Mouse (Mus musculus) limb, embryonic 14.5 days (tissue): Measurements from ENCODE around the gene Set. TPM values are rescaled to one million over a fixed set of nuclear protein-coding genes. Genes with fewer than 3 reads are reported as not detected.

Experiments
- ATAC-seq: fragments of 200-750 bp; cut with Nextera tagmentation; 2 replicates; pipeline ENCODE4 v1.8.0; 2017; ENCODE audit warnings: low read depth, moderate number of reproducible peaks, moderate TSS enrichment; ENCODE audit not compliant: low FRiP score
- DNase-seq: peaks from one replicate; pipeline ENCODE4 v3.0.0-alpha.2; 2015; ENCODE audit warnings: low spot score
- H3K27ac ChIP-seq: fragments of 300-500 bp; sonication (generic); replicated peaks from 2 replicates; pipeline ENCODE4 v1.5.1; 2014; ENCODE audit warnings: low read depth, mild to moderate bottlenecking, low read length, moderate library complexity, mixed read lengths
- H3K27me3 ChIP-seq: fragments of 300-500 bp; sonication (generic); 2 replicates; pipeline ENCODE4 v1.6.1; 2014; ENCODE audit warnings: low read length, mixed read lengths; ENCODE audit not compliant: control insufficient read depth, insufficient read depth
- H3K36me3 ChIP-seq: fragments of 300-500 bp; sonication (generic); 2 replicates; pipeline ENCODE4 v1.6.1; 2014; ENCODE audit warnings: mild to moderate bottlenecking, low read length, moderate library complexity, mixed read lengths; ENCODE audit not compliant: control insufficient read depth, insufficient read depth
- H3K4me1 ChIP-seq: fragments of 300-500 bp; sonication (generic); 2 replicates; pipeline ENCODE4 v1.6.1; 2014; ENCODE audit warnings: antibody characterized with exemption, low read length, mixed read lengths; ENCODE audit not compliant: control insufficient read depth, insufficient read depth
- H3K4me2 ChIP-seq: fragments of 300-500 bp; sonication (generic); replicated peaks from 2 replicates; pipeline ENCODE4 v1.6.1; 2014; ENCODE audit warnings: low read depth, mild to moderate bottlenecking, low read length, moderate library complexity; ENCODE audit not compliant: severe bottlenecking
- H3K4me3 ChIP-seq: fragments of 300-500 bp; sonication (generic); replicated peaks from 2 replicates; pipeline ENCODE4 v1.5.1; 2014; ENCODE audit warnings: low read length
- H3K9ac ChIP-seq: fragments of 300-500 bp; sonication (generic); 2 replicates; pipeline ENCODE4 v1.6.1; 2014; ENCODE audit warnings: mild to moderate bottlenecking, low read depth, low read length, moderate library complexity; ENCODE audit not compliant: severe bottlenecking
- H3K9me3 ChIP-seq: fragments of 300-500 bp; sonication (generic); 2 replicates; pipeline ENCODE4 v1.6.1; 2016; ENCODE audit warnings: low read length; ENCODE audit not compliant: control insufficient read depth
- POLR2A ChIP-seq: fragments of 200-500 bp; IDR thresholded peaks from 2 replicates; pipeline ENCODE4 v1.8.0; 2012; ENCODE audit warnings: inconsistent platforms, mild to moderate bottlenecking, moderate library complexity, borderline replicate concordance; ENCODE audit not compliant: insufficient read depth, insufficient read length; ENCODE audit errors: extremely low read depth
- WGBS: fragments of 180-500 bp; shearing (Covaris S2); extraction: QIAGEN DNeasy Blood & Tissue Kit; methylation state at CpG from one replicate; pipeline ENCODE4 v1.1.7; 2014; 5-methylcytosine and 5-hydroxymethylcytosine counted together
- polyA plus RNA-seq, 2 experiments: library from polyadenylated mRNA; depleted of rRNA in 1 of 2; stranded (reverse) in 1 of 2; unstranded in 1 of 2; fragments of >200 nt; fragmentation: Nextera tagmentation in 1 of 2; extraction: Ambion mirVana in 1 of 2; gene quantifications; 2 replicates each; pipeline versions ENCODE4 v1.2.1 to v1.2.3; 2012 to 2014

Gene Set
- polyA plus RNA-seq, 2 experiments, result 295 to 426 TPM

- H3K4me2 ChIP-seq, result no peak overlapping the region
- WGBS, result 91% methylated on average over 8 of the region's 9 CpGs
- H3K36me3 ChIP-seq, result peaks cover 23% of the 10 kb centered on the region
- H3K27ac ChIP-seq, result no peak overlapping the region
- no peak overlapping the region for H3K9ac ChIP-seq
- DNase-seq, result no peak
- no peaks in the 10 kb centered on the region for H3K9me3 ChIP-seq
- no peaks in the 10 kb centered on the region for H3K27me3 ChIP-seq
- peaks cover 9% of the 10 kb centered on the region; the same call in 1 of the 2 replicates for H3K4me1 ChIP-seq
- no peak overlapping the region for H3K4me3 ChIP-seq
- TF ChIP-seq POLR2A, result no peak
- ATAC-seq, result no peak
Measured at GRCm38 (mm10) chr2:30076439-30076838, 19.3 kb downstream of the Set start.

GRCm38 (mm10) chr2:30076959-30077358 lies 19.8 kb downstream of the Set start:
- peak overlapping the region; percentile 97 for H3K4me2 ChIP-seq
- no peaks in the 10 kb centered on the region for H3K27me3 ChIP-seq
- no peaks in the 10 kb centered on the region for H3K9me3 ChIP-seq
- peak overlapping the region; percentile 59 for H3K4me3 ChIP-seq
- no peak for TF ChIP-seq POLR2A
- DNase-seq, result no peak
- ATAC-seq, result peak; percentile 2; the same call in 1 of the 2 replicates
- peaks cover 9% of the 10 kb centered on the region; the same call in 1 of the 2 replicates for H3K4me1 ChIP-seq
- H3K9ac ChIP-seq, result 0 out of 2 replicates have a peak overlapping the region, but pooled peaks have one; percentile 56
- H3K27ac ChIP-seq, result peak overlapping the region; percentile 35
- H3K36me3 ChIP-seq, result peaks cover 21% of the 10 kb centered on the region
- 60% methylated on average over 6 of the region's 6 CpGs for WGBS

DNA sequence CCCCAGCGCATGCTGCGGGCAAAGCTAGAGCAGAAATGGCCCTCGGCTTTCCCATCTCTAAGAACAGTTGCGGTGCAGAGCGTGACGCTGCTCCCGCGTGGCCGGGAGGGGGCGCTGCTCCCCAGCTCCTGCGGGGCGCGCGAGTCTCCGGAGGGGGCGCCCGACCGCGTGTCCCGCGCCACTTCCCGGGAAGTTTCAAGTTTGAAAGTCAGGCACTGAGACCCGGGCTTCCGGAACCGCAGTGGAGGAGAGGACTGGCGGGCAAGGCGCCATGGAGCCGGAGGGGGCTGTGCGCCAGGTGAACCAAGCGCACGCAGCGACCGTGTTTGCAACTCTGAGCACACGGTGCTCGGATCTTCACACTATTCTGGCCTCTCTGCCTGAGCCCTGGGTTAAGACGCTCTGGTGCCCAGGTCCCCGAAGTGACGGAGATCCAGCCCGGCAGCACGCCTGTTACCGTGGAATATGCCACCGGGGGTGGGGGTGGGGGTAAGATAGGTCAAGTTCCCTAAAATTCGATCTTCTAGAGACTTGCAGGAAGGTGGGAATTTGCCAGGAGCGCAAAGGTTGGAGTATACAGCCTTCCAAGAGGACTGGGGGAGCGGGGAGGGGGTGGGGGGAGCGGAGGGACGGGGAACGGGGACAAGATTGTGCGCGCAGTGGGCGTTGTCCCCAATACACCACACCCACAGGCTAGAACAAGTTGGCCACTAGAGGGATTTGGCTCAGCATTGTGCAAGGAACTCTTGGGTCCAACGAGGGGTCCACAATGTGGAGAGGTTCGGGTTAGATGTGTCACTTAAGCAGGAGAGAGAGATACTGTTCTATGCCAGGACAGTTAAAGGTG lies 20.5 kb downstream of the Set start, which contains the start of gene Pkn3:
Gene Pkn3, plus strand, starts transcription at position 183 of the 847 bp plus-strand sequence.
- TF ChIP-seq POLR2A, result 0 out of 2 replicates have a peak, but pooled peaks have one; percentile 54
- Histone ChIP-seq H3K4me1 (peaks cover 9% of the 10 kb centered on the region; the same call in 1 of the 2 replicates), H3K9ac (peak within 1 kb of the TSS; percentile 56), H3K36me3 (peaks cover 16% of the 10 kb centered on the region), H3K27me3 (no peaks in the 10 kb centered on the region), H3K4me3 (peak within 1 kb of the TSS; percentile 59), H3K27ac (peak within 1 kb of the TSS; percentile 79), H3K9me3 (no peaks in the 10 kb centered on the region), H3K4me2 (peak within 1 kb of the TSS; percentile 97)
- under 1% methylated on average over 53 of the region's 53 CpGs for WGBS
- ATAC-seq, result peak; percentile 76
- peak; percentile 90 for DNase-seq

- H3K4me3 ChIP-seq, result peak overlapping the region; percentile 59
- peak overlapping the region; percentile 97 for H3K4me2 ChIP-seq
- peak overlapping the region; percentile 79 for H3K27ac ChIP-seq
- no peaks in the 10 kb centered on the region for H3K27me3 ChIP-seq
- DNase-seq (peak; percentile 27), ATAC-seq (no peak)
- 0 out of 2 replicates have a peak, but pooled peaks cover 10% of the 10 kb centered on the region for H3K36me3 ChIP-seq
- TF ChIP-seq POLR2A, result no peak
- no peaks in the 10 kb centered on the region for H3K9me3 ChIP-seq
- 14% methylated on average over 10 of the region's 10 CpGs for WGBS
- peak overlapping the region; percentile 56; the same call in 1 of the 2 replicates for H3K9ac ChIP-seq
- H3K4me1 ChIP-seq, result peaks cover 9% of the 10 kb centered on the region; the same call in 1 of the 2 replicates
Measured at GRCm38 (mm10) chr2:30078349-30078712, 21.2 kb downstream of the Set start.

- no peak for DNase-seq
- Histone ChIP-seq H3K9me3 (no peaks in the 10 kb centered on the region), H3K36me3 (0 out of 2 replicates have a peak, but pooled peaks cover 5% of the 10 kb centered on the region), H3K27ac (peak overlapping the region; percentile 79), H3K4me2 (peak overlapping the region; percentile 97; the same call in 1 of the 2 replicates), H3K4me3 (0 out of 2 replicates have a peak overlapping the region, but pooled peaks have one; percentile 59), H3K9ac (0 out of 2 replicates have a peak overlapping the region, but pooled peaks have one; percentile 56), H3K4me1 (peaks cover 9% of the 10 kb centered on the region; the same call in 1 of the 2 replicates), H3K27me3 (no peaks in the 10 kb centered on the region)
- no peak for ATAC-seq
- TF ChIP-seq POLR2A, result no peak
- 62% methylated on average over 4 of the region's 4 CpGs for WGBS
Measured at GRCm38 (mm10) chr2:30078760-30079159, 21.6 kb downstream of the Set start.
